Mouse (Mus musculus) layer of hippocampus, adult 9-10 months (tissue): ENCODE data around the gene Gm49354.

Experiments
- DNase-seq: peaks from one replicate; pipeline ENCODE4 v3.0.0; 2022; ENCODE audit warnings: low spot score

Gene Gm49354

GRCm38 (mm10) chr13:59710230-59710629 is 71.8 kb downstream of the Gm49354 start, which contains the start of gene Spata31d1a:
Spata31d1a (minus strand) TSS chr13:59710330.
- no peak for DNase-seq
